Mouse (Mus musculus) midbrain, embryonic 16.5 days (tissue): ENCODE measurements around the gene Fam209. TPM values are rescaled to one million over a fixed set of nuclear protein-coding genes. Genes with fewer than 3 reads are reported as not detected.

Experiments used
- ATAC-seq: fragments of 200-750 bp; cut with Nextera tagmentation; 2 replicates; pipeline ENCODE4 v1.8.0; 2017; ENCODE audit warnings: moderate TSS enrichment
- H3K27ac ChIP-seq: fragments of 300-500 bp; sonication (generic); 2 replicates; pipeline ENCODE4 v1.5.1; 2014; ENCODE audit warnings: mild to moderate bottlenecking, low read length, mixed read lengths
- H3K27me3 ChIP-seq: fragments of 300-500 bp; sonication (generic); 2 replicates; pipeline ENCODE4 v1.6.1; 2014; ENCODE audit warnings: low read depth, low read length, mixed read lengths; ENCODE audit not compliant: control insufficient read depth, insufficient read depth
- H3K36me3 ChIP-seq: fragments of 300-500 bp; sonication (generic); 2 replicates; pipeline ENCODE4 v1.6.1; 2014; ENCODE audit warnings: mild to moderate bottlenecking, low read length, moderate library complexity, mixed read lengths; ENCODE audit not compliant: control insufficient read depth, insufficient read depth
- H3K4me1 ChIP-seq: fragments of 300-500 bp; sonication (generic); 2 replicates; pipeline ENCODE4 v1.6.1; 2014; ENCODE audit warnings: mild to moderate bottlenecking, low read length, mixed read lengths; ENCODE audit not compliant: control insufficient read depth, insufficient read depth
- H3K4me2 ChIP-seq: fragments of 300-500 bp; sonication (generic); 2 replicates; pipeline ENCODE4 v1.6.1; 2014; ENCODE audit warnings: mild to moderate bottlenecking, low read length, mixed read lengths
- H3K4me3 ChIP-seq: fragments of 300-500 bp; sonication (generic); 2 replicates; pipeline ENCODE4 v1.5.1; 2014; ENCODE audit warnings: low read depth, mild to moderate bottlenecking, low read length, moderate library complexity, mixed read lengths
- H3K9ac ChIP-seq: fragments of 300-500 bp; sonication (generic); 2 replicates; pipeline ENCODE4 v1.6.1; 2014; ENCODE audit warnings: low read depth, low read length, mixed read lengths
- H3K9me3 ChIP-seq: fragments of 300-500 bp; sonication (generic); replicated peaks from 2 replicates; pipeline ENCODE4 v1.6.1; 2014; ENCODE audit warnings: mild to moderate bottlenecking, low read length, mixed read lengths; ENCODE audit not compliant: control insufficient read depth, poor library complexity, severe bottlenecking
- WGBS: fragments of 180-500 bp; shearing (Covaris S2); extraction: QIAGEN DNeasy Blood & Tissue Kit; methylation state at CpG from one replicate; pipeline ENCODE4 v1.1.7; 2014; 5-methylcytosine and 5-hydroxymethylcytosine counted together
- polyA plus RNA-seq: library from polyadenylated mRNA; unstranded; fragments of >200 nt; fragmentation: Nextera tagmentation; extraction: Ambion mirVana; gene quantifications from 2 replicates; pipeline ENCODE4 v1.2.1, GENCODE M21; 2015

Fam209 gene
- polyA plus RNA-seq, 1 experiment from 2014 or later: not detected

DNA sequence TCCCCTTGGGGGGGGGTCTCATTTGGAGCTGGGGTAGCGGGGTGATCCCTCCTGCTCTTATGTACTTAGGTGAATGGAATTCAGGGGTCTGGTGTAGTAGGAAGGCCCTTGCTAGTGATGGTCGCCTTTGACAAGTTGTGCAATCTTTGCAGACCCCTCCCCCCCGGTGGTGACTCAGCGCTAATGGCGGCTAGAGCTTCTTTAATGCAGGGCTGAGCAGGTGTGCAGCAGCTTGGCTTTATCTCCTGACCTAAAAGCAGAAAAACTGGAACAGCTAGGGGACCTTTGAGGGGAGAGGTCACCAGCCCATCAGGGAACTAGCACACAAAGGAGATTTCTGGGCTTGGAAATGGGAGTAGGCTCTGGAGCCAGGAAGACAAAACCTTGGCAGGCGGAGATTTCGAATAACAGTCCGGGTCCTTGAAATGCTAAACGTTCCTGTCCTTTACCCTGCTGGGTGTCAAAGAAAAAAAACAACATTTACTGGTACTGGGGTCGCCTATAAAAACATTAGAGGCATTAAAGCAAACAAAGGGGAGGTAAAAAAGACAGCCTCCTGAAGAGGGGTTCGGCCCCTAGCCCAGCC, 44.2 kb downstream of the Fam209 start:
- 28% methylated on average over 11 of the region's 11 CpGs for WGBS
- H3K9me3 ChIP-seq: no peaks in the 10 kb centered on the region
- H3K36me3 ChIP-seq: no peaks in the 10 kb centered on the region
- H3K27ac ChIP-seq: no peak overlapping the region
- H3K4me1 ChIP-seq: no peaks in the 10 kb centered on the region
- no peaks in the 10 kb centered on the region for H3K27me3 ChIP-seq
- no peak for ATAC-seq
- no peak overlapping the region for H3K4me3 ChIP-seq
- no peak overlapping the region for H3K4me2 ChIP-seq
- no peak overlapping the region for H3K9ac ChIP-seq

GRCm38 (mm10) chr2:172520616-172521371, 48.5 kb downstream of the Fam209 start:
- H3K4me2 ChIP-seq: no peak overlapping the region
- no peaks in the 10 kb centered on the region for H3K9me3 ChIP-seq
- no peak overlapping the region for H3K27ac ChIP-seq
- no peak overlapping the region for H3K9ac ChIP-seq
- H3K27me3 ChIP-seq: no peaks in the 10 kb centered on the region
- no peaks in the 10 kb centered on the region for H3K36me3 ChIP-seq
- H3K4me3 ChIP-seq: no peak overlapping the region
- 89% methylated on average over 9 of the region's 9 CpGs for WGBS
- no peak for ATAC-seq
- no peaks in the 10 kb centered on the region for H3K4me1 ChIP-seq

DNA sequence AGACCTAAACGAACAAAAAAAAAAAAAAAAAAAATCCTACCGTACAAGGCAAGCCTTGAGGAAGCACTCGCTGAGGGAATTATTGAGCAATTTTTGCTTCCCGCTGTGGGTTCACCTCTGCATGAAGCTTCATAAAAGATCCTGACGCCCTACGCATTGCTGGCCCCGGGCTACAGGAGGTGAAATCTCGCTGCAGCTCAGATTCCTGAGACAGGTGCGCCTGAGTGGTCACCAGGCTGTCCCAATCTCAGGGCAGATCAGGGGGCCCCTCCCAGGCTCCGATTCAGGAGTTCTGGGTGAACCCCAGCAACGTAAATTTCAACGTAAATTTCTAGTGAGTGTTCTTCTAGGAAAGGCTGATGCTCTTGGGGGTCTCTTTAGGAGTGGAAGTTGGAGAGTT, 50.2 kb downstream of the Fam209 start:
- Histone ChIP-seq H3K9me3 (no peaks in the 10 kb centered on the region), H3K36me3 (no peaks in the 10 kb centered on the region), H3K4me2 (no peak overlapping the region), H3K27ac (no peak overlapping the region), H3K9ac (no peak overlapping the region), H3K27me3 (no peaks in the 10 kb centered on the region), H3K4me3 (no peak overlapping the region), H3K4me1 (no peaks in the 10 kb centered on the region)
- ATAC-seq: no peak
- 78% methylated on average over 12 of the region's 12 CpGs for WGBS

Other genes with a start within 250 kb of the Fam209 start
- gene Mc3r, start 224.0 kb upstream of the Fam209 start, polyA plus RNA-seq: 0.64 and 0.73 TPM in 2 replicates
- gene Fam210b, start 127.0 kb upstream of the Fam209 start, polyA plus RNA-seq: 21.2 and 24.0 TPM in 2 replicates
- gene Aurka, start 102.0 kb upstream of the Fam209 start, polyA plus RNA-seq: 10.4 and 12.5 TPM in 2 replicates
- gene Cstf1, start 101.8 kb upstream of the Fam209 start, polyA plus RNA-seq: 23.4 and 25.2 TPM in 2 replicates
- 0.11 and 0.16 TPM in 2 replicates for gene Cass4, start 78.7 kb upstream of the Fam209 start, polyA plus RNA-seq
- 93.6 and 97.0 TPM in 2 replicates for gene Rtf2, start 32.0 kb upstream of the Fam209 start, polyA plus RNA-seq
- gene Gcnt7, start 13.9 kb upstream of the Fam209 start, polyA plus RNA-seq: 1.6 TPM in 2 replicates
- 0.20 and 0.25 TPM in 2 replicates for gene Tfap2c, start 77.1 kb downstream of the Fam209 start, polyA plus RNA-seq